Mouse (Mus musculus): ENCODE data around the gene Hivep3.

DNA sequence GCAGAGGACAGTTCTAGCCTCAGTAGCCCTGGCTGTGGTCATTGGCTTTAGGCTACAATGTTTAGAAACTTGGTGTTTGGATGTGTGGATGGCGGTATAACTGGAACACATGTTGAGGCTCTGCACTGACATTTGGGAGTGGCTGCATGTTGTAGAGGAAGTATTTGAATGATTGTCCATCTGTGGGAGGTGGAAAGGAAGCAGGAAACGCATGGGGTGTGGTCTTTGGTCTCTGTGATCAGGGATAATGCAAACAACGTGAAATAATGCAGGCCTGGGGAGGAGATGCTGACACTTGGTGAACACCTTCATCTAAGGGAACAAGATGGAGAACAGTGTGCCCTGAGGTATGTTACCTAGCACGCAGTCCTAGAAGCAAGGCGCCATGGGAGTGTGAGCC, 100.3 kb downstream of the Hivep3 start:
- TF ChIP-seq POLR2A (IDR thresholded peaks at IDR 0.05; ENCODE audit: borderline replicate concordance, extremely low read depth, low read depth, low read length), result no peak
- TF ChIP-seq CTCF (IDR thresholded peaks at IDR 0.05; ENCODE audit: insufficient read depth, low read length), result no peak

Data from lung, adult 2 months (tissue).